Mouse (Mus musculus): ENCODE measurements around the gene Phb. TPM values are rescaled to one million over a fixed set of nuclear protein-coding genes. Genes with fewer than 3 reads are reported as not detected.

Phb gene
- total and polyA plus RNA-seq, 3 experiments = 281 to 383 (median 358) TPM

- Histone ChIP-seq H3K79me2 (replicated peaks; ENCODE audit: control insufficient read depth, insufficient read depth, low read length) (no peaks in the 10 kb centered on the region), H3K9ac (ENCODE audit: low read depth, low read length) (no peak overlapping the region), H3K4me1 (ENCODE audit: control insufficient read depth, insufficient read depth, low read length) (peaks cover 16% of the 10 kb centered on the region), H3K36me3 (ENCODE audit: control insufficient read depth, insufficient read depth, low read length) (no peaks in the 10 kb centered on the region), H3K4me3 (no peak overlapping the region), H3K27ac (peak overlapping the region; percentile 53), H3K27me3 (ENCODE audit: control insufficient read depth, insufficient read depth, low read length) (no peaks in the 10 kb centered on the region)
- intact Hi-C loops (cut with DNase I) = loop anchor here (2.0 to 5.0 kb wide), 3 partner anchors 21 to 168 kb away; partner anchors contain the start of gene Phospho1
- DNase-seq = no peak
- WGBS = 57% methylated on average over 3 of the region's 3 CpGs
- TF ChIP-seq EP300 (IDR thresholded peaks at IDR 0.05; ENCODE audit: insufficient read depth, low read depth, low read length) = no peak
- no peak for TF ChIP-seq POLR2A (IDR thresholded peaks at IDR 0.05; ENCODE audit: insufficient read depth, low read depth, low read length)
- TF ChIP-seq CTCF (IDR thresholded peaks at IDR 0.05) = no peak
Measured at GRCm38 (mm10) chr11:95689544-95689943, 22.8 kb downstream of the Phb start.

DNA sequence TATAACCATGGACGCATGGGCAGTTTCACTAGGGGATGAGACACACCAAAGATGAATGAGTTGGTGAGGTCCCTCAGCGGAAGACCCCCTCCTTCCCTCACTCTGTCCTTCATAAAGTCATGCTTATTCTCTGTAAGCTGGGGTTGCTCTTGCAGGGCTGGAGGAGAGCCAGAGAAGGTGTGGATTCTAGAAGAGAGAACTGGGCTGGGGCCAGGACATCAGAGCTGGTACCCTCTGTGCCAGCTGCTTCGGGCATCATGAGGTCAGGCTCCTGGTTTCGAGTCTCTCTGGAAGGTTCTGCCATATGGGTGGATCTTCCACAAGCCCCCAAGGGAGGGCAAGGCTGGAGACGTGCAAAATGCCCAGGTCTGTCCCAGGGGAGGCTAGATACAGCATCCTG, 31.8 kb downstream of the Phb start:
- no peaks in the 10 kb centered on the region for H3K79me2 ChIP-seq (replicated peaks; ENCODE audit: control insufficient read depth, insufficient read depth, low read length)
- no peak overlapping the region for H3K27ac ChIP-seq
- no peaks in the 10 kb centered on the region for H3K4me1 ChIP-seq (ENCODE audit: control insufficient read depth, insufficient read depth, low read length)
- H3K27me3 ChIP-seq (ENCODE audit: control insufficient read depth, insufficient read depth, low read length) = no peaks in the 10 kb centered on the region
- no peaks in the 10 kb centered on the region for H3K36me3 ChIP-seq (ENCODE audit: control insufficient read depth, insufficient read depth, low read length)
- no peak overlapping the region for H3K9ac ChIP-seq (ENCODE audit: low read depth, low read length)
- 67% methylated on average over 5 of the region's 5 CpGs for WGBS
- intact Hi-C loops (cut with DNase I) = no loop called here
- H3K4me3 ChIP-seq = no peak overlapping the region
- no peak for DNase-seq
- no peak for TF ChIP-seq CTCF (IDR thresholded peaks at IDR 0.05)
- TF ChIP-seq POLR2A (IDR thresholded peaks at IDR 0.05; ENCODE audit: insufficient read depth, low read depth, low read length) = no peak
- no peak for TF ChIP-seq EP300 (IDR thresholded peaks at IDR 0.05; ENCODE audit: insufficient read depth, low read depth, low read length)

- Histone ChIP-seq H3K9ac (ENCODE audit: low read depth, low read length) (no peak overlapping the region), H3K79me2 (replicated peaks; ENCODE audit: control insufficient read depth, insufficient read depth, low read length) (no peaks in the 10 kb centered on the region), H3K4me1 (ENCODE audit: control insufficient read depth, insufficient read depth, low read length) (no peaks in the 10 kb centered on the region), H3K4me3 (no peak overlapping the region), H3K36me3 (ENCODE audit: control insufficient read depth, insufficient read depth, low read length) (no peaks in the 10 kb centered on the region), H3K27me3 (ENCODE audit: control insufficient read depth, insufficient read depth, low read length) (no peaks in the 10 kb centered on the region), H3K27ac (no peak overlapping the region)
- WGBS = 86% methylated on average over 13 of the region's 13 CpGs
- TF ChIP-seq CTCF (IDR thresholded peaks at IDR 0.05) = no peak
- TF ChIP-seq POLR2A (IDR thresholded peaks at IDR 0.05; ENCODE audit: insufficient read depth, low read depth, low read length) = no peak
- no peak for TF ChIP-seq EP300 (IDR thresholded peaks at IDR 0.05; ENCODE audit: insufficient read depth, low read depth, low read length)
- no peak for DNase-seq
- intact Hi-C loops (cut with DNase I) = no loop called here
Measured at GRCm38 (mm10) chr11:95700778-95701739, 34.3 kb downstream of the Phb start.

DNA sequence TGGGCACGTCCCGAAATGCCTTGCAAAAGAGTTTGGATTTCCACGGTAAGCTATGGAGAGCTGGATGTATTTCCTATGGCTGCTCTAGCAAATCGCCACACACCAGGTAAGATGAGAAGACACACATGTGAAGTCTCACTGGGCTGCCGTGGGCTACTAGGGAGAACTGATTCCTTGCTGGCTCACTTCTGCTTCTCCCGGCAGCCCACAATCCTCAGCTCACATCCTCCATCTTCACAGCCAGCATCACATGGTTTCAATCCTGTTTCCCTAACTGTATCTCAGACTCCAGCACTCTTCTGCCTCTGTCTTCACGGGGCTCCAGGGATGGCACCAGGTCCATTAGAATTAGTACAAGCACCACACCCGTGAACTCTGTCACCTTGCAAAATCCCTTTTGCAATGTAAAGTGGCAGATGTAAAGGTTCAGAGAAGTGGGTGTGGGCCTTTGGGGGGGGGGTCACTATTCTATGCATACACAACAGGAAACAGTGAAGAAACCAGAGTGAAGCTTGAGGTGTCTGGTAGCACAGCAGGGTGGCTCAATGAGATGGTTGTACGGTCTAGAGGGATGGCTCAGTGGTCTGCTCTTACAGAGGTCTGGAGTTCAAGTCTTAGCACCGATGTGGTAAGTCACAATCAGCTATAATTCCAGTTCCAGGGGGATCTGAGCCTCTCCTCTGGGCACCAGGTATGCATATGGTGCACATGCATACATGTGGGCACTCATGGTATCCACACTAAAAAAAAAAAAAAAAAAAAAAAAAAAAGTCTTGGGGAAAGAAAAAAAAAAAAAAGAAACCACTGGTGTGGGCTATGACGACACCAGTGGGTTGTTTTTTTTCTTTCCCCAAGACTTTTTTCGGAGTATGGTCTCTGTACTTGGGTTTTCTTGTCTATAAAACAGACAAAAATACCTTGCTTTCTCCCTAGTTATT, 37.5 kb downstream of the Phb start:
- Histone ChIP-seq H3K27ac (no peak overlapping the region), H3K4me1 (ENCODE audit: control insufficient read depth, insufficient read depth, low read length) (no peaks in the 10 kb centered on the region)
- intact Hi-C loops (cut with DNase I) = no loop called here

GRCm38 (mm10) chr11:95704970-95705330, 38.2 kb downstream of the Phb start:
- Histone ChIP-seq H3K9ac (ENCODE audit: low read depth, low read length) (no peak overlapping the region), H3K4me1 (ENCODE audit: control insufficient read depth, insufficient read depth, low read length) (no peaks in the 10 kb centered on the region), H3K27me3 (ENCODE audit: control insufficient read depth, insufficient read depth, low read length) (no peaks in the 10 kb centered on the region), H3K36me3 (ENCODE audit: control insufficient read depth, insufficient read depth, low read length) (no peaks in the 10 kb centered on the region), H3K27ac (no peak overlapping the region), H3K79me2 (replicated peaks; ENCODE audit: control insufficient read depth, insufficient read depth, low read length) (no peaks in the 10 kb centered on the region), H3K4me3 (no peak overlapping the region)
- 37% methylated on average over 4 of the region's 4 CpGs for WGBS
- TF ChIP-seq EP300 (IDR thresholded peaks at IDR 0.05; ENCODE audit: insufficient read depth, low read depth, low read length) (no peak), CTCF (IDR thresholded peaks at IDR 0.05) (no peak)
- DNase-seq = no peak
- intact Hi-C loops (cut with DNase I) = no loop called here

More for the DNA sequence above, 37.5 kb downstream of the Phb start:
- Histone ChIP-seq H3K27me3 (ENCODE audit: control insufficient read depth, insufficient read depth, low read length) (no peaks in the 10 kb centered on the region), H3K79me2 (replicated peaks; ENCODE audit: control insufficient read depth, insufficient read depth, low read length) (no peaks in the 10 kb centered on the region), H3K9ac (ENCODE audit: low read depth, low read length) (no peak overlapping the region), H3K4me3 (no peak overlapping the region), H3K36me3 (ENCODE audit: control insufficient read depth, insufficient read depth, low read length) (no peaks in the 10 kb centered on the region)
- no peak for TF ChIP-seq CTCF (IDR thresholded peaks at IDR 0.05)
- no peak for TF ChIP-seq EP300 (IDR thresholded peaks at IDR 0.05; ENCODE audit: insufficient read depth, low read depth, low read length)
- TF ChIP-seq POLR2A (IDR thresholded peaks at IDR 0.05; ENCODE audit: insufficient read depth, low read depth, low read length) = no peak
- DNase-seq = no peak
- 83% methylated on average over 12 of the region's 12 CpGs for WGBS
